In the genomic region with DNA sequence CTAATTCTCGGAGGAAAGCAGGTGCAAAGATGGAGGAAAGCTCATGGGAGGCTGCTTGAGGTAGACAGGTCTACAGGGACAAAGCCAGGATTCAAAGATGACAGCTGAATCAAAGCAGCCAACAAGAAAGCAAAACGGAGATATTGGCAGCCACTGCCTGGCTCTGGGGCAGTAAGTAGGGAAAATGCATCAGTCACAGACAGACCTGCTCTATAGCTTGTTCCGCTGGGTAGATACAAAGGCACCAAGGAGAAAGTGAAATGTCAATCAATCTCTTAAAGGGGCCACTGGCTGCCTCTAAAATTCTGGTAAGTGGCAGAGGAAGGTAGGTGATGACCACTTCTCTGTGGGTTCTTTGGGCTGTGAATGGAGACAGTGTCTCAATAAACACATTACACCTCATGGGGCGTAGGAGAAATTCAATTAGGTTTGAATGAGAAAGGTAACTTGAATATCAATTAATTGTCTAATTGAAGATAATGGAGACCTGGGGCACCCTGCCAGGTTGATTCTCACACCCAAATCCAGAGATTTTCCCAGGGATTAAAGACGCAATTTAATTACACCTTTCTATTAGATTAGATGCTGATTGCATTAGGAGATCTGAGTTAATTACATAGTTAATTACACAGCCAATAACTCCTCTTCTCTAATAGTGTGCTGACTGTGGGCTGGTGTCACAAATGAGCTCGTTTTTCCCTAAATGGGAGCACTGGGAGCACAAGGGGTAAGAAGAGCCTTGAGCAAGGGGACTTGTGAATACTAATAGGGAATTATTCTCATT, we compare ENCODE assay signal across 29 mouse cellular contexts.
A peak's percentile ranks its signal among the peaks of the same experiment; 100 is the strongest.
DNase-seq lines count a peak whose midpoint lies in the region; ATAC-seq and TF ChIP-seq lines count a peak whose summit lies in the region.
"Had no signal": no experiment of that assay in that cellular context is flagged by ENCODE, and none has a peak within 500 bp of the region (broad histone marks: within the 10 kb centered on the region; RNA-seq: fewer than 3 reads in every experiment).

No protein-coding gene starts in this region.

- 0 out of 2 replicates have a peak overlapping the region, but pooled peaks have one; percentile 10 for H3K27ac ChIP-seq in forebrain, embryonic 13.5 days
- H3K27ac ChIP-seq in forebrain, embryonic 10.5 days: no peak overlapping the region
- peak overlapping the region; percentile 16; the same call in 1 of the 2 replicates for H3K27ac ChIP-seq in midbrain, embryonic 13.5 days
- no peak overlapping the region for H3K27ac ChIP-seq in midbrain, embryonic 10.5 days (replicated peaks)
- H3K27ac ChIP-seq in midbrain, postnatal 0 days (ENCODE audit: low read depth, low read length): no peak overlapping the region; the same call in 1 of the 2 replicates
- no peak overlapping the region for H3K27ac ChIP-seq in lung, postnatal 0 days (ENCODE audit: low read length)
- H3K27ac ChIP-seq: embryonic facial prominence, embryonic 10.5 days; embryonic facial prominence, embryonic 15.5 days; heart, embryonic 10.5 days; heart, embryonic 15.5 days; liver, embryonic 12.5 days had no signal

- no peaks in the 10 kb centered on the region for H3K36me3 ChIP-seq in forebrain, embryonic 13.5 days (ENCODE audit: poor library complexity, severe bottlenecking)
- no peaks in the 10 kb centered on the region for H3K36me3 ChIP-seq in forebrain, embryonic 10.5 days (replicated peaks)
- no peaks in the 10 kb centered on the region for H3K36me3 ChIP-seq in midbrain, embryonic 13.5 days
- no peaks in the 10 kb centered on the region for H3K36me3 ChIP-seq in midbrain, embryonic 10.5 days
- no peaks in the 10 kb centered on the region for H3K36me3 ChIP-seq in midbrain, postnatal 0 days (ENCODE audit: insufficient read depth, low read length)
- no peaks in the 10 kb centered on the region for H3K36me3 ChIP-seq in lung, postnatal 0 days (ENCODE audit: insufficient read depth, low read length)
- H3K36me3 ChIP-seq: embryonic facial prominence, embryonic 10.5 days; embryonic facial prominence, embryonic 15.5 days; heart, embryonic 10.5 days; heart, embryonic 15.5 days; liver, embryonic 12.5 days had no signal

- WGBS in forebrain, embryonic 13.5 days: 16% methylated on average over 6 of the region's 6 CpGs
- 33% methylated on average over 6 of the region's 6 CpGs for WGBS in forebrain, embryonic 10.5 days
- WGBS in midbrain, embryonic 13.5 days: 46% methylated on average over 6 of the region's 6 CpGs
- WGBS in midbrain, embryonic 10.5 days: 53% methylated on average over 6 of the region's 6 CpGs
- 51% methylated on average over 6 of the region's 6 CpGs for WGBS in midbrain, postnatal 0 days
- 61% methylated on average over 6 of the region's 6 CpGs for WGBS in lung, postnatal 0 days

- H3K9ac ChIP-seq in forebrain, embryonic 13.5 days: no peak overlapping the region
- no peak overlapping the region for H3K9ac ChIP-seq in midbrain, embryonic 13.5 days (replicated peaks)
- no peak overlapping the region for H3K9ac ChIP-seq in midbrain, postnatal 0 days (replicated peaks; ENCODE audit: low read length, poor library complexity, severe bottlenecking)
- H3K9ac ChIP-seq in lung, postnatal 0 days (replicated peaks; ENCODE audit: low read depth): no peak overlapping the region
- H3K9ac ChIP-seq: embryonic facial prominence, embryonic 15.5 days; heart, embryonic 15.5 days; liver, embryonic 12.5 days; liver, postnatal 0 days had no signal

- no peaks in the 10 kb centered on the region for H3K9me3 ChIP-seq in forebrain, embryonic 13.5 days (replicated peaks)
- H3K9me3 ChIP-seq in forebrain, embryonic 10.5 days: no peaks in the 10 kb centered on the region
- H3K9me3 ChIP-seq in midbrain, embryonic 13.5 days: no peaks in the 10 kb centered on the region
- H3K9me3 ChIP-seq in midbrain, embryonic 10.5 days (replicated peaks): no peaks in the 10 kb centered on the region
- H3K9me3 ChIP-seq in midbrain, postnatal 0 days (ENCODE audit: low read length): no peaks in the 10 kb centered on the region
- H3K9me3 ChIP-seq in lung, postnatal 0 days (ENCODE audit: low read length): no peaks in the 10 kb centered on the region
- H3K9me3 ChIP-seq: embryonic facial prominence, embryonic 10.5 days; embryonic facial prominence, embryonic 15.5 days; heart, embryonic 10.5 days; heart, embryonic 15.5 days; liver, embryonic 12.5 days had no signal

- TF ChIP-seq EP300 in lung, postnatal 0 days (IDR thresholded peaks at IDR 0.05): no peak

- no peak overlapping the region for H3K4me2 ChIP-seq in forebrain, embryonic 13.5 days
- no peak overlapping the region for H3K4me2 ChIP-seq in midbrain, embryonic 13.5 days (replicated peaks)
- H3K4me2 ChIP-seq in midbrain, postnatal 0 days (ENCODE audit: low read depth, low read length, poor library complexity, severe bottlenecking): no peak overlapping the region
- no peak overlapping the region for H3K4me2 ChIP-seq in lung, postnatal 0 days (replicated peaks; ENCODE audit: low read depth, low read length)
- H3K4me2 ChIP-seq: embryonic facial prominence, embryonic 15.5 days; heart, embryonic 15.5 days; liver, embryonic 12.5 days had no signal

- peaks cover 34% of the 10 kb centered on the region for H3K27me3 ChIP-seq in forebrain, embryonic 13.5 days
- H3K27me3 ChIP-seq in forebrain, embryonic 10.5 days (ENCODE audit: poor library complexity, severe bottlenecking): peaks cover 24% of the 10 kb centered on the region
- no peaks in the 10 kb centered on the region for H3K27me3 ChIP-seq in midbrain, embryonic 13.5 days
- no peaks in the 10 kb centered on the region for H3K27me3 ChIP-seq in midbrain, embryonic 10.5 days (ENCODE audit: low read depth, poor library complexity, severe bottlenecking)
- no peaks in the 10 kb centered on the region for H3K27me3 ChIP-seq in midbrain, postnatal 0 days (ENCODE audit: insufficient read depth, low read length)
- no peaks in the 10 kb centered on the region for H3K27me3 ChIP-seq in lung, postnatal 0 days (replicated peaks; ENCODE audit: insufficient read depth, low read length)
- H3K27me3 ChIP-seq: embryonic facial prominence, embryonic 15.5 days; heart, embryonic 15.5 days; liver, embryonic 12.5 days; Patski had no signal

- TF ChIP-seq POLR2A in brain, embryonic 14.5 days (IDR thresholded peaks at IDR 0.05; ENCODE audit: borderline replicate concordance, extremely low read depth, insufficient read depth, insufficient read length, poor library complexity, severe bottlenecking): no peak

- H3K4me3 ChIP-seq in forebrain, embryonic 13.5 days: no peak overlapping the region
- H3K4me3 ChIP-seq in forebrain, embryonic 10.5 days: no peak overlapping the region
- H3K4me3 ChIP-seq in midbrain, embryonic 13.5 days (replicated peaks): no peak overlapping the region
- H3K4me3 ChIP-seq in midbrain, embryonic 10.5 days: no peak overlapping the region
- no peak overlapping the region for H3K4me3 ChIP-seq in midbrain, postnatal 0 days (ENCODE audit: low read depth, low read length)
- no peak overlapping the region for H3K4me3 ChIP-seq in lung, postnatal 0 days (ENCODE audit: low read depth, low read length)
- H3K4me3 ChIP-seq: embryonic facial prominence, embryonic 10.5 days; embryonic facial prominence, embryonic 15.5 days; heart, embryonic 10.5 days; heart, embryonic 15.5 days; liver, embryonic 12.5 days had no signal

- DNase-seq in forebrain, embryonic 10.5 days (ENCODE audit: extremely low spot score, low spot score): no peak
- DNase-seq in midbrain, embryonic 10.5 days (ENCODE audit: low spot score): no peak
- peak; percentile 71 for DNase-seq in brain, embryonic 14.5 days (ENCODE audit: low read depth)
- peak; percentile 30 for DNase-seq in midbrain, postnatal 0 days (ENCODE audit: low spot score)
- no peak for DNase-seq in thymus, postnatal 25 days
- no peak for DNase-seq in lung, postnatal 0 days (ENCODE audit: low spot score)
- DNase-seq: adrenal gland, postnatal 14 days; cerebellum, adult 2 months; cerebellum, postnatal 14 days; gastrocnemius, postnatal 25 days; heart, adult 11 months; kidney, adult 9 months; kidney, postnatal 10 days; layer of hippocampus, postnatal 36 days; left cerebral cortex, postnatal 4 days; liver, postnatal 0 days; lung, postnatal 4 days; right cerebral cortex, adult 18-20 months; spleen, adult 18-20 months; thymus, postnatal 14 days had no signal

- ATAC-seq in forebrain, embryonic 13.5 days: peak; percentile 65; the same call in 1 of the 2 replicates
- peak; percentile 50; the same call in 1 of the 2 replicates for ATAC-seq in midbrain, embryonic 13.5 days
- no peak for ATAC-seq in midbrain, postnatal 0 days (ENCODE audit: low FRiP score)
- no peak for ATAC-seq in lung, postnatal 0 days
- ATAC-seq: intestine, postnatal 0 days; liver, embryonic 12.5 days; liver, postnatal 0 days; Patski had no signal

- H3K4me1 ChIP-seq in forebrain, embryonic 13.5 days: peaks cover 15% of the 10 kb centered on the region
- H3K4me1 ChIP-seq in forebrain, embryonic 10.5 days: peaks cover 10% of the 10 kb centered on the region; the same call in 1 of the 2 replicates
- peaks cover 5% of the 10 kb centered on the region for H3K4me1 ChIP-seq in midbrain, embryonic 13.5 days (replicated peaks)
- H3K4me1 ChIP-seq in midbrain, embryonic 10.5 days: no peaks in the 10 kb centered on the region
- no peaks in the 10 kb centered on the region; the same call in 1 of the 2 replicates for H3K4me1 ChIP-seq in midbrain, postnatal 0 days (ENCODE audit: insufficient read depth, low read length)
- no peaks in the 10 kb centered on the region for H3K4me1 ChIP-seq in lung, postnatal 0 days (ENCODE audit: insufficient read depth, low read depth, low read length)
- H3K4me1 ChIP-seq: embryonic facial prominence, embryonic 10.5 days; embryonic facial prominence, embryonic 15.5 days; heart, embryonic 10.5 days; heart, embryonic 15.5 days; liver, embryonic 12.5 days had no signal

- TF ChIP-seq CTCF in brain, embryonic 14.5 days (IDR thresholded peaks at IDR 0.05; ENCODE audit: borderline replicate concordance, extremely low read depth, insufficient read depth, insufficient read length): no peak
- TF ChIP-seq CTCF in midbrain, postnatal 0 days (IDR thresholded peaks at IDR 0.05): no peak
- TF ChIP-seq CTCF in lung, postnatal 0 days (IDR thresholded peaks at IDR 0.05): no peak

Comparison
In these comparisons a context has a peak if more than half of its experiments do, and no peak if none do; other contexts are left out.
1. ATAC-seq: peak in forebrain, embryonic 13.5 days (single experiment) and midbrain, embryonic 13.5 days (single experiment); none in midbrain, postnatal 0 days (single experiment) and lung, postnatal 0 days (single experiment).
2. H3K27ac ChIP-seq: peak in forebrain, embryonic 13.5 days (single experiment) and midbrain, embryonic 13.5 days (single experiment); none in forebrain, embryonic 10.5 days (single experiment), midbrain, embryonic 10.5 days (single experiment), midbrain, postnatal 0 days (single experiment) and lung, postnatal 0 days (single experiment).
3. DNase-seq: peak in brain, embryonic 14.5 days (single experiment) and midbrain, postnatal 0 days (single experiment); none in forebrain, embryonic 10.5 days (single experiment), midbrain, embryonic 10.5 days (single experiment), thymus, postnatal 25 days (single experiment) and lung, postnatal 0 days (single experiment).